Mouse (Mus musculus) erythroid progenitor cell, adult 5-6 weeks (primary cell): ENCODE data around the gene Htt. TPM values are rescaled to one million over a fixed set of nuclear protein-coding genes. Genes with fewer than 3 reads are reported as not detected.

Source experiments
- ATAC-seq: replicated peaks from 2 replicates; pipeline ENCODE4 v1.8.0; 2016; ENCODE audit warnings: moderate number of reproducible peaks, mild to moderate bottlenecking, moderate TSS enrichment, inconsistent platforms; ENCODE audit not compliant: poor library complexity, low FRiP score, severe bottlenecking
- total RNA-seq, 2 experiments: library from RNA; stranded (forward) in 1 of 2; stranded (reverse) in 1 of 2; fragments of 150-400 nt in 1 of 2; fragments of 186-747, 209-891 nt in 1 of 2; gene quantifications; 2 replicates each; pipeline versions ENCODE4 v1.2.3 to v1.2.4; 2015 to 2017; ENCODE audit warnings: low replicate concordance in 2 of 2

Gene Htt
- total RNA-seq, 2 experiments from 2014 or later, result 31.8 to 38.6 TPM

DNA sequence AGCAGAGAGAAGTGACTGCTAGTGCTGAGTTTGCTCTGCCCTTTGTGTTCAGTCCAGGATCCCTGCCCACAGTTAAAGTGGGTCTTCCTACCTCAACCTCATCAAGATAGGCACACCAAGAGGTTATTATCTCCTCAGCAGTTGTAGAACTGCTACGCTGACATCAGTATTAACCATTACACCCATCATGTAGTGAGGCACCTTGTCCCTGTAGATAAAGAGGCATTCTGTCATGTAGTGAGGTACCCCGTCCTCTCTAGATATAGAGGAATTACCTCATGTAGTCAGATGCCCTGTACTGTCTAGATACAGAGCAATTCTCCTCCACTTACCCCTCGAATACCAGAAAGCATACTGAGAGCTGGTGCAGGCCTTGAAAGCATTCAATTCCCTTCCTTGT is 119.5 kb downstream of the Htt start:
- peak; percentile 84 for ATAC-seq

DNA sequence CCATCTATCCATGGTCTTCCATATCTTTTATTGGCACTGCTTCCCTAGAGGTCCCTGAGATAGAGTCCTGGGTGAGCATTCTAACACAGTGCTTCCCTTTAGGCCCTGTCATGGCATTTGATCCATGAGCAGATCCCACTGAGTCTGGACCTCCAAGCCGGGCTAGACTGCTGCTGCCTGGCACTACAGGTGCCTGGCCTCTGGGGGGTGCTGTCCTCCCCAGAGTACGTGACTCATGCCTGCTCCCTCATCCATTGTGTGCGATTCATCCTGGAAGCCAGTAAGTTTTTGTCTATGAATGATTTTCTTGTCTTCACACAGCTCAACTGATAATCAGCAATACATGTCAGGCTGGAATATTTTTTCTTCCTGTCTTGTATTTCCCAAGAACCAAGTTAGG is 123.7 kb downstream of the Htt start:
- no peak for ATAC-seq

DNA sequence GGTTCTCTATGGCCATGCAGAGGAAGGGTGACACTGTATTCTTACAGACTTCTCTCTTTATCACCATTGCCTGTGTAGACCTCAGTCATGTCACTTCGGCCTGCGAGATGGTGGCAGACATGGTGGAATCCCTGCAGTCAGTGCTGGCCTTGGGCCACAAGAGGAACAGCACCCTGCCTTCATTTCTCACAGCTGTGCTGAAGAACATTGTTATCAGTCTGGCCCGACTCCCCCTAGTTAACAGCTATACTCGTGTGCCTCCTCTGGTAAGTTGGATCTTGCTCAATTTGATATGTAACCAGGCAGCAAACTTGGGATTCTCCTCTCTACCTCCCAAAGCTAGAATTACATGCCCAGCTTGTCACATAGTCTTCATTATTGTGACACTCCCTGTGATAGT is 127.7 kb downstream of the Htt start:
- ATAC-seq, result no peak

DNA sequence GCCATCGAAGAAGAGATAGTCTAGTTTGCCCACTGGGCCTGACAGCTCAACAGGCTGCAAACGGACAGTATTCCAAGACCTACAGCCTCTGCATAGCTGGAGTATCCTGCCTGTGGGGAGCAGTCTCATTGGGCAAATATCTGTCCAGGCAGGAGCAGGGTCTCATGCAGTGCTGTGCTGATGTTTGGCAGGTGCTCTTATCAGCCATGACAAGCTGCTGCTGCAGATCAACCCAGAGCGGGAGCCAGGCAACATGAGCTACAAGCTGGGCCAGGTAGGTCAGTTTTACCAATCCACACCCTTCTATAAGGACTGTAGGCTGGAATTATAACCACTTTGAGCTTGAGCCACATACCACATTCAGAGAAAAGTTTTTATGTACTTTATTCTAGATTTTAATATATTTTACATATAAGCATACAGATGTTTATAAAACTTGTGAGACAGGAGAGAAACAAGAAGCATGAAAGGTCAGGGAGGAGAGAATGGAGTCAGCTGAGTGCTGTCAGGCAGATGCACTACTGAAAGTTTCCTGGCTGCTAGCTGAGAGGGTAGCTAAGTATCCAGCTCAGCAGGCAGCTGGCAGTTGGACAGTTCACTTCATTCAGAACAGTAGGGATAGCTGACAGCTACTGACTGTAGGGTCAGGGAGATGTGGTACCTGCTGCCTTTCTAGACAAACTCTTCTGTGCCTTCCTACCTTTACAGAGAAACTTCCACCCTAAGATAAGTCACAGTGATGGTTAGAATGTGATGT is 135.3 kb downstream of the Htt start:
- peak; percentile 94 for ATAC-seq

DNA sequence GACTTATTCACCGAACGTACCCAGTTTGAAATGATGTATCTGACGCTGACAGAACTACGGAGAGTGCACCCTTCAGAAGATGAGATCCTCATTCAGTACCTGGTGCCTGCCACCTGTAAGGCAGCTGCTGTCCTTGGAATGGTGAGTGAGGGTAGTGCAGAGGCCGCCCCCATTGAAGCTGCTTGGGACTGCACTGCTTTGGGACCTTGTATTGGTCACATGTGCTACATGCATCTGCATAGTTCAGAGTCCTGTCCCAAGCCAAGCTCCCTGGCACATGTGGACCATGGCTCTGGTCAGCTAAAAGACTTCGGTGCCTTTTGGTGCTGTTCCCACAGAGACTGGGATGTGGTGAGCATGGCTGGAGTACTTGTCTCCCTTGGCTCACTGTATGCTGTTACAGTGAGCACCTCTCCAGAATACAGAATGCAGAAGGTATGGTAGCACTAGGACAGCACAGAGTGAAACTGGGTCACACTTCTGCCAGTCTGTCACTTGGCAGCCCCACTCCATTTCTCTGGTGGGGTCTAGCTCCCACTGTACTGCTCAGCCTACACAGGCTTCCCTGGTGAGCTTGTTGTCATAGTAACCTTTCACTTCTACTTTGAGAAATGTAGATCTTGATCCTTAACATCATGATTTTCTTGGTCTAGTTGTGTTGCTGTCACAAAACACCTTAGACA is 138.4 kb downstream of the Htt start:
- no peak for ATAC-seq

DNA sequence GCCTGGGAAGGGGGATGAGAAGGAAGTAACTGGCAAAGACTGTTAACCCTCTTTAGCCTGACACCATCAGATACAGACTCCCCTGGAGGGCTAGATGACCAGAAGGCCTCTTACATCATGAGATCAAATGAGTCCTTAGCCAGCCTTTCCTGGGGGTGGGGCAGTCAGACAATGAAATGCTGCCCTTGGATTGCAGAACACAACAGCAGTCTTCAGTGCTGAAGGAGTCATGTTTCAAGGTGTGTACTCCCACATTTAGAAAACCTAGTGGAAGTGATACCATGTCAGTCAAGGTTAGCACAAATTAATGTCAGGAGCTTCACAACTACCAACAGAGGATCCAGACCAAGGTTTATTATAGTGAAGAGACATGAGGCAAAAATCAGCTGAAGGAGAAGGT is 140.8 kb downstream of the Htt start:
- ATAC-seq, result no peak

DNA sequence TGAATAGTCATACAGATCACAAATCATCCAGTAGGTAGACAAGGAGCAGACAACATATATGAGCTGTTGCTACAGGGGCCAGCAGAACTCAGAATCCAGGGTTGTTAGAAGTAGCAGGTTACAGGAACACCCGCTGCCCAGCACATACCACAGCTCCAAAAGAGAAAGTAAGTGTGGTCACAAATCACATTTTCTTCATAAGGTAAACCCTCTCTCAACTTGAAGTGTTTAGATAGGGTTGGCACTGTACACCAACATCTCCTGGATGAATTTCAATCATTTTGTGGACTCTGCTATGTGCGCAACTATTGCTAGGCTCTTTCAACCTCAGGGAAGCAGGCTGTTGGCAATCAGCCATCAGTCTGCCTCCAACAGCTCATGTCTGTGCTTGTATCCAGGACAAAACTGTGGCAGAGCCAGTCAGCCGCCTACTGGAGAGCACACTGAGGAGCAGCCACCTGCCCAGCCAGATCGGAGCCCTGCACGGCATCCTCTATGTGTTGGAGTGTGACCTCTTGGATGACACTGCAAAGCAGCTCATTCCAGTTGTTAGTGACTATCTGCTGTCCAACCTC is 141.4 kb downstream of the Htt start:
- no peak for ATAC-seq

DNA sequence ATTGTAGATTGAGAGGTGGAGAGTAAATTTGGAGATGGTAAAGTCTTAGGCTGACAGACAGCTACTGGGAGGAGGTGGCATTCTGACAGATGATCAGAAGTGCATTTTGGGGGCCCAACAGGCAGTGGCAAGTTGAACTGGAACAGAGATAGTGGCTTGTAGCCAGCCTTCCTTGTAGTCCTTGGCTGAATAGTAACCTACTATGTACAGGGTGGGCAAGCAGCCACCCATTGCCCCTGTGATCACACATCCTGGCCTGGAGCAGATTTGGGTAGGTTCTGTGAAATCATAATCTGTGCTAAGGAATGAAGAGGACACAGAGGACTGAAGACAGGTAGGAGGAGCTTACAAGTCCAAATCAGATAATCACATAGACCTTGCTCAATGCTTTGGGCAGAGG is 142.9 kb downstream of the Htt start:
- no peak for ATAC-seq

DNA sequence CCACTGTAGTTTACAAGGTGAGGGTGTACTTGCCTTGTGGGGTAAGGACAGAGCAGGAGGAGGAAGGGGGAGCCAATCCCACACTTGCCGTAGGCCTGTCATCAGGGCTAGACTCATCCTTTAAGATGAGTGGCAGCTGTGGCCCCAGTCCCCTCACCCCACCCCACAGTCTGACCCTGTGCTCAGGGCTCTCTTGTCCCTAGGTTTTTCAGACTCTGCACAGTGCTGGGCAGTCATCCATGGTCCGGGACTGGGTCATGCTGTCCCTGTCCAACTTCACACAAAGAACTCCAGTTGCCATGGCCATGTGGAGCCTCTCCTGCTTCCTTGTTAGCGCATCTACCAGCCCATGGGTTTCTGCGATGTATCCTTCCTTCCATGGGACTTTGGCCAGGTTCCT is 145.7 kb downstream of the Htt start:
- ATAC-seq, result no peak

DNA sequence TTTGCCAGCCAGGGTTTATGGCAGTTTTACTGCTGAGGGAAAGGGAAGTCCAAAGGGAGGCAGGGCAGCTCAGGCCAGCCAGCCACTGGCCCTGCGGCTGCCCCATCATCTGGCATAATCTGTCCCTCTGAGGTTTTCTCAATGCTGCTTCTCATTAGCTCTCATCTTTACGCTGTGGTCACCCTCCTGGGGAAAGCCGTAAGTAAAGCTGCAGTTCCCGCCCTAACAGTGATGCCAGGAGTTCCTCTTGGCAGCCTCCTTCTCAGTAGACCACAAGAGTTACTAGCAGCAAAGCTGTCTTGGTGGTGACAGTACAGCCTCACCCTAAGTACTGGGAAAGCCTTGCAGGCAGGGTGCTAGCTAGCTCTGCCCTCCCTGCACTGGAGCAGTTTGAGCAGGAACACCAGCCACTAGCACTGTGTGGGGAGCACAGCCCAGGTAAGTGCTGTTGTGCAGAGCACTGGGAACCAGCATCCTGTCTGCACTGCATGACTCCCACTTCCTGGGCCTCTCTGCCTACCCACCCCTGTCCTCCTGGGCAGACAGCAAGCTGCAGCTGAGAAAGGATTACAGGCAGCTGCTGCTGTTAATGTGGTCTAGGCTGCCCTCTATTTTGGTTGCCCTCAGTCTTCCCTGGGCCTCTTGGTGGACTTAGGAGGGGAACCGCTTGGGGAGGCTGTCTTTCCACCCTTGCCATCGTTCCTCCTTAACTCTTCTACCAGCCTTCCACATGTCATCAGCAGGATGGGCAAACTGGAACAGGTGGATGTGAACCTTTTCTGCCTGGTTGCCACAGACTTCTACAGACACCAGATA is 146.6 kb downstream of the Htt start, which contains the start of gene Msantd1:
Msantd1 (plus strand) TSS at position 103 of the 816 bp plus-strand sequence.
- ATAC-seq, result no peak

DNA sequence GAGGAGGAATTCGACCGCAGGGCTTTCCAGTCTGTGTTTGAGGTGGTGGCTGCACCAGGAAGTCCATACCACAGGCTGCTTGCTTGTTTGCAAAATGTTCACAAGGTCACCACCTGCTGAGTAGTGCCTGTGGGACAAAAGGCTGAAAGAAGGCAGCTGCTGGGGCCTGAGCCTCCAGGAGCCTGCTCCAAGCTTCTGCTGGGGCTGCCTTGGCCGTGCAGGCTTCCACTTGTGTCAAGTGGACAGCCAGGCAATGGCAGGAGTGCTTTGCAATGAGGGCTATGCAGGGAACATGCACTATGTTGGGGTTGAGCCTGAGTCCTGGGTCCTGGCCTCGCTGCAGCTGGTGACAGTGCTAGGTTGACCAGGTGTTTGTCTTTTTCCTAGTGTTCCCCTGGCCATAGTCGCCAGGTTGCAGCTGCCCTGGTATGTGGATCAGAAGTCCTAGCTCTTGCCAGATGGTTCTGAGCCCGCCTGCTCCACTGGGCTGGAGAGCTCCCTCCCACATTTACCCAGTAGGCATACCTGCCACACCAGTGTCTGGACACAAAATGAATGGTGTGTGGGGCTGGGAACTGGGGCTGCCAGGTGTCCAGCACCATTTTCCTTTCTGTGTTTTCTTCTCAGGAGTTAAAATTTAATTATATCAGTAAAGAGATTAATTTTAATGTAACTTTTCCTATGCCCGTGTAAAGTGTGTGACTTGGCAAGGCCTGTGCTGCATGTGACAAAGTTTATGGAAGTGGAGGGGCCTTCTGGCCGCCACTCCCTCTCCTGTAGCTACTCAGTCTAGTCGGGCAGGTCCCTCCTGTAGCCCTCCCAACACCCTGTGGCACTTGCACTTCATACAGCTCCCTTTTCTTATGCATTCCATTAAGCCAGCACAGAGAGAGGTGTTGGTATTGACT is 147.4 kb downstream of the Htt start:
- ATAC-seq, result no peak

DNA sequence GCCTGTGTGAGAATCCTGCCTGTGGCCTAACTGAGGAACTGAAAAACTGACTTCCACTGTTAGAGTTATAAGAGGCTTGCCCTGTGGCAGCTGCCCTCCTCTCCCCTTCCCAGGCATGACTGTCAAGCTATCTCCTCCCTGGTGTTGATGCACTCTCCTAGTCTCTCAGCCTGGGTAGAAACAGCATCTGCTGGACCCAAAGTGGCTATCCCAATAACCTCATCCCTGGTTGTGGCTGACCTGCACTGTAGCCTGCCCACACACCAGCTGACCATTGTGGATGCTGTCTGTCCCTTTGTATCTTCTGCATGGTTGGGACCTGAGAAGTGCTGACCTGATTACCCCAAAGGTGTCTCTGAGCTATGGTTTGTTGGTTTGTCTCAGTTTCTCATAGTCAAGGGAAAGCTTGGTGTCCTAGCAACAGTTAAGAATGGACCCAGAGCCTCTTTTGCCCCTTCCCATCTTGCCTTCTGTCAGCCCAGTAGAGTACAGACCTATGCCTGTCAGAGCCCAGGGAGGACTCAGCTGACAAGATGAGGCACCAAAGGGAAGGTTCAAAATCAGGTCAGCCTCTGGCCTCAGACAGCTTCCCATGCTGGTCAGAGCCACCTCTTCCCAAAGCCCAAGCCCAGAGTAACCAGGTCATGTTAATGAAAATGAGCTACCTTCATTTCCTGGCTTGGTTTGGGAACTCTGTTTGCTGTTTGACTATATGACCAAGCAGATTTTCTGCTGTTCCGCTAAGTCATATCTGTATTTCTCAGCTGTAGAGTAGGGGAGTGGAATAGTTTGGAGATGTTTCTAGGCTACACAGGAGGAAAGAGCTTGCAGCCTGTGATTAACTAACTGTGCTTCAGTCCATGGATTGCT is 148.3 kb downstream of the Htt start:
- peak; percentile 86 for ATAC-seq

DNA sequence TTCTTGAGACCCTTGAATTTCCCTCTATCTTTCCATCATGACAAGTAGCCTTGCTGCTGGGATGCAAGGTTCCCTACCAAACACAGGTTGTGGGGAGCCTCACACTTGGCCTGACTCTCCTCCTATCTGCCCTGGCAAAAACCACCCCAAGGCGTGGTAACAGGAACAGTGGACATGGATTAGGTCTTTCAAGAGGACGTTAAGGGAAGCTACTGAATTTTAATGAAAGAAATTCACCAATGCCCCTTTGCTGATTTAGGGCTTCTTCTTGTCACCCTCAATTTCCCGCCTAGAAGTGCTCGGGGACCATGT is 148.9 kb downstream of the Htt start:
- ATAC-seq, result peak; percentile 67

DNA sequence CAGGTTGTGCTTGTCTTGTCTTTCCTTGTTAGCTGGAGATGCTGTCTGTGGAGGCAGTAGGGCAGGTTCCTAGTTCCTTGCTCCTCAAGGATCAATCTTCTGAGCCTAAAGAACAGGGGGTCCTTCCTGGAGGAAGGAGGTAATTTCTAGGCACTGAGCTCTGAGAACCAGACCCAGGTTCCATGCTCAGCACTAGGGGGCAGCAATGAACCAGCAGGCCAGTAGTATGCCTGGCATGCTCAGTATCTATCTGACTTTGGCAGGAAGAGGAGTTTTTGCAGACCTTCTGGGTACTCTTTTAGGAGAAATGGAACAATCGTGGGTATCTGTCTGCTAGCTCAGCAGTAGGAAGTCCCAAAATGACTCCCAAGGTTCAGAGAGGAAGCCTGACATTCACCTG is 154.3 kb downstream of the Htt start:
- peak; percentile 77 for ATAC-seq

DNA sequence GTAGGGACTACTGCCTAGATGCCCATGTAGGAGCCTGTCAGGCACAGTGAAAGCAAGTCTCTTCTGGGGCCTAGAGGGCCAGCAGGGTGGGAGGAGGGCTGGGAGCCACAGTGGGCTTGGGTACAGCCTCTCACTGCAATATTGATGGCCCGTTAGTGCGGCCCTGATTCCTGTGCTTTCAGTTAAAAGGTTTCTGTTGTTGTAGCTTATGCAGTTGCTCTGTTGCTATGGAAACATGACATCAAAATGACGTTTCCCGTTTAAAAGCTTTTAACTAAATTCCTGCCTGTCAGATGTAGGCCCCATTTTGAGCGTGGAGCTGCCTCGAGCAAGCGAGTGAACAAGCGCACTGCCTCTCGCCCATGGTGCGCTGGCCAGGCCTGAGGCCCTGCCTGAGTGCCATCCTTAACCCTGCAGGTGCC is 155.7 kb downstream of the Htt start:
- no peak for ATAC-seq

DNA sequence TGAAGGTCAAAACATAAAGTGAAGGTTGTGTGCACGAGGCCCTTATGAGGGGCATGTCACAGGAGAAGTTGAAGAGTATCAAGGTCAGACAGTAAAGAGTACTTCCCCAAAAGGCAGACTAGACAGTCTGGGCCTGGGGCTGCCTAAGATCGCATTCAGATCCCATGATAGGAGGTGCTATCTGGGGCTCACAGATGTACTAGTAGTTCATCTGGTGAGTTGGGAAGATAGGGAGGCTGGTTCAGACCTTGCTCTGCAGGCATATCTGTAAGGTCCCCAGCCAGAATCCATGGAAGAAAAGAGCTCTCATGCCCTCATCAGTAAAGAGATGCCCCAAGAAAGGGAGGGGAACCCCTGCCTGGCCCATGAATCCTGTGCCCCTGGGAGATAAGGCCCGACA is 157.2 kb downstream of the Htt start:
- peak; percentile 26; the same call in 1 of the 2 replicates for ATAC-seq

DNA sequence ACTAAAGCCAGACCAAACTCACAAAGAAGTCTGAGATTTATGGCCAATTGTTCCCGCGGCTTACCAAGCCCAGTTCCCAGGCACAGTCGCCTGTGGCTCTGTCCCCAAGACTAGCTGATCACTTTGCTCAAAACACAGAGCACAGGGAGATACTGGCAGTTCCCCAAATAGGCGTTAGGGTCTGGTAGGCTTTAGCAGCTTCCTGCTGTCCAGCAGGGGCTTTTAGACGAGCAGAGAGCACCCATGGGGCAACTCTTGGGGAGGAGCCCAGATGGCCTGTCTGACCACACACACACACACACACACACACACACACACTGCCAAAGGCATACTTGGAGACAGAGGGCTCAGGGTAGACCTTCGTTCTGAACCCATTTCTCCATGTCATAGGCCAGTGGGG is 161.0 kb downstream of the Htt start:
- ATAC-seq, result no peak

DNA sequence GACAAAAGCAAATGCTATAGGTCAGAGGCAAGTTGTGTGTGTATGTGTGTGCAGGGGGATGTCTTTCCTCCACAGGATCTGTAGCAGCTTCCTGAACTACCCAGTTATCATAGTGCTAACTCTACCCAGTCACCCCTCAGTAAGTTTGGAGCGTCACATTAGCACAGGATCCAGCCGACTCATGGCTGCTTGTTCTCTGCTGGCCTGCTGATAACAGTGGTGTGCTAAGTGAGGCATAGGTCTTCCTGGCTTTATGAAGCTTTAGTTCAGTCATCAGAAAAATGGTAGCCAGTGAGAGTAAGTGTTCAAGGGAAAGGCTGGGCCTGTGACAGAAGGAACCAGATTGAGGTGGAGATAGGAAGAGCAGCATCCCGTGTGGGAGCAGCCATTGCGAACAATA is 162.4 kb downstream of the Htt start:
- ATAC-seq, result peak; percentile 80

DNA sequence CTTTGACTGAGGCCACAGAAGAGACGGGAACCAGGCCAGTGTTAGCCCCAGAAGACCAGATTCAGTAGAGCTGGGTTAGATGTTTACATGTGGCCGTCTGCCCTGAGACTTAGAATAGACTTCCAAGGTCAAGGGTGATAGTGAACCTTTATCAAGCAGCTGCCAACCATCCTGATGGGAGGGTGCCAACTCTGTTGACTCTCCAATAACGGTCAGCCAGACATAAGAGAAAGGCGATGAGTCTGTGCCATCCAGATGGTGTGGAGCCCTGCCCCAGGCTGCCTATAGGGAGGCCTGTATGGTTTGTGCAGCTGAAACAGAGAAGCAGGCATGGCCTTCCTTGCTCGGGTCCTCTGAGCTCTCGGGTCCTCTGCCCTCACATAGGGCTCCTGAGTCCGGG is 163.0 kb downstream of the Htt start:
- peak; percentile 80 for ATAC-seq
